In genomic region chr8:80830724-80831566, GRCm38 (mm10) we compare ENCODE assay signal across 10 mouse cellular contexts. TPM values are rescaled to one million over a fixed set of nuclear protein-coding genes. Genes with fewer than 3 reads are reported as not detected.
DNase-seq lines count a peak whose midpoint lies in the region; ATAC-seq and TF ChIP-seq lines count a peak whose summit lies in the region.
"Had no signal": no experiment of that assay in that cellular context is flagged by ENCODE, and none has a peak within 500 bp of the region (broad histone marks: within the 10 kb centered on the region; RNA-seq: fewer than 3 reads in every experiment).

No protein-coding gene starts in this region.

- DNase-seq in heart, adult 11 months: peak; percentile 92
- no peak for DNase-seq in heart, adult 8-10 months (ENCODE audit: low spot score)
- no peak for DNase-seq in Patski (ENCODE audit: low read depth, low spot score)
- peak; percentile 37 for DNase-seq in gastrocnemius, postnatal 14 days
- peak; percentile 39 for DNase-seq in lung, postnatal 0 days (ENCODE audit: low spot score)
- DNase-seq in T-cell, adult 2 months (ENCODE audit: low spot score): no peak
- DNase-seq in spleen, adult 18-20 months: no peak
- DNase-seq in urinary bladder, postnatal 25 days (ENCODE audit: low spot score): no peak
- DNase-seq: cerebellum, adult 9-11 months had no signal

- H3K27ac ChIP-seq in lung, postnatal 0 days (ENCODE audit: low read length): peak overlapping the region; percentile 26; the same call in 1 of the 2 replicates

- peaks cover 13% of the 10 kb centered on the region; the same call in 1 of the 2 replicates for H3K4me1 ChIP-seq in lung, postnatal 0 days (ENCODE audit: insufficient read depth, low read depth, low read length)

- no peaks in the 10 kb centered on the region for H3K36me3 ChIP-seq in lung, postnatal 0 days (ENCODE audit: insufficient read depth, low read length)

- CTCF ChIA-PET in Patski (lab: Charles Lee): no interaction called here

- POLR2A ChIA-PET in Patski (lab: Charles Lee): interaction anchor here (1.5 kb wide), 1 partner anchor 35 kb away, joined by 3 read pairs; no protein-coding TSS in a partner anchor

- WGBS in lung, postnatal 0 days: 35% methylated on average over 11 of the region's 11 CpGs

- H3K4me2 ChIP-seq in lung, postnatal 0 days (replicated peaks; ENCODE audit: low read depth, low read length): no peak overlapping the region

- H3K4me3 ChIP-seq in lung, postnatal 0 days (ENCODE audit: low read depth, low read length): no peak overlapping the region

- intact Hi-C loops in gastrocnemius, postnatal 14 days (cut with DNase I; ENCODE audit: low total_unique reads): no loop called here

- H3K9ac ChIP-seq in lung, postnatal 0 days (replicated peaks; ENCODE audit: low read depth): no peak overlapping the region

- in situ Hi-C loops in Patski (cut with MboI; ENCODE audit: low pct_unique_long_range_greater_than_20kb): no loop called here

- H3K27me3 ChIP-seq in Patski: no peaks in the 10 kb centered on the region
- no peaks in the 10 kb centered on the region for H3K27me3 ChIP-seq in lung, postnatal 0 days (replicated peaks; ENCODE audit: insufficient read depth, low read length)
- H3K27me3 ChIP-seq: CH12.LX had no signal

- peak; percentile 34 for ATAC-seq in Patski
- ATAC-seq in lung, postnatal 0 days: peak; percentile 26; the same call in 1 of the 2 replicates

- no peak for TF ChIP-seq CTCF in Patski (IDR thresholded peaks at IDR 0.05)
- TF ChIP-seq CTCF in lung, postnatal 0 days (IDR thresholded peaks at IDR 0.05): no peak

- no peaks in the 10 kb centered on the region for H3K9me3 ChIP-seq in lung, postnatal 0 days (ENCODE audit: low read length)

- no peak for TF ChIP-seq EP300 in lung, postnatal 0 days (IDR thresholded peaks at IDR 0.05)

RNA-seq across cellular contexts. Expression of gene Gab1, which starts 49.4 kb away (rescaled TPM):
- 10 to 100 TPM; 33.6 to 43.1 (median 40.6) TPM for total RNA-seq in heart, adult 8-10 months (2022)
- 30.7 TPM for polyA plus RNA-seq in Patski (2021)
- total RNA-seq in gastrocnemius, postnatal 14 days (2021): 10 to 100 TPM; 12.7 to 15.2 TPM
- polyA plus RNA-seq in lung, postnatal 0 days (2015; fragmentation: Nextera tagmentation; extraction: Ambion mirVana): 16.9 and 18.9 TPM in 2 replicates

Comparison
In these comparisons a context has a peak if more than half of its experiments do, and no peak if none do; other contexts are left out.
1. DNase-seq: peak in heart, adult 11 months (single experiment), gastrocnemius, postnatal 14 days (single experiment) and lung, postnatal 0 days (single experiment); none in heart, adult 8-10 months (single experiment), Patski (single experiment), T-cell, adult 2 months (single experiment), spleen, adult 18-20 months (0 of 2) and urinary bladder, postnatal 25 days (single experiment).